Mouse (Mus musculus): ENCODE data around the gene Camkmt.

Camkmt gene

DNA sequence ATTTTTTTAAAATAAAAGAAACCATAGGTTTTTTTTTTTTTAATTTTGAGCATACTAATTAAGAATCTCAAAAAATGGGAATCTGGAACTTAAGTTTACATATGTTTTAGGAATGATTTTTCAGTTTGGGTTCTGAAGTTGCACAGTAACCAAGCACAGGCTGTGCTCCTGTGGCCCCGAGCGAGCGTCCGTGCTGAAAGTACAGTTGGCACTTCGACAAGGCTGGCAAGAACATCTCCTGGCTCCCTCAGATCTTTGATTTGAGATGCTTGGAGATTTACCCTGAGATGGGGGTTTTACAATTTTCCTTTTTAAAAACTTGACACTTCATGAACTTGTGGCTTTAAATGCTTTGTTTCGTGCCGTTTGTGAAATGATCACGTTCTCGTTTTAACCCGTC is 218.7 kb downstream of the Camkmt start:
- no peak for DNase-seq

DNA sequence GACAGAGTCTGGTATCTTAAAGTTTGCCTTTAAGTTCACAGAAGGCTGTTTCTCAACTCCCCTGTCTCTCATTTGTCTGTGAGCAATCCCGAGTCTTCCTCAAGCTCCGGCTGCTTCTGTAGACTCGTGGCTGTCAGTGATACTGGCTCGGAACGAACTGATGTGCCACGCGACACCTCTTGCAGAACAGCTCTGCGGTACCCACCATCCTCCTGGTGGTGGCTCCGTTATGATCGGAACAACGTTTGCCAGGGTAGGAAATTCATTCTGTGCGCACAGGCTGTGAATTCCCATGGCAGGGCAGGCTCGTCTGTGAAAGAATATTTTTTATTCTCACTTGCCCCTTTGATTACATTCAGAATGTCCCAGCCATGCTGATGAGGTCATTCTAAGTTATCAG is 221.0 kb downstream of the Camkmt start:
- no peak for DNase-seq

DNA sequence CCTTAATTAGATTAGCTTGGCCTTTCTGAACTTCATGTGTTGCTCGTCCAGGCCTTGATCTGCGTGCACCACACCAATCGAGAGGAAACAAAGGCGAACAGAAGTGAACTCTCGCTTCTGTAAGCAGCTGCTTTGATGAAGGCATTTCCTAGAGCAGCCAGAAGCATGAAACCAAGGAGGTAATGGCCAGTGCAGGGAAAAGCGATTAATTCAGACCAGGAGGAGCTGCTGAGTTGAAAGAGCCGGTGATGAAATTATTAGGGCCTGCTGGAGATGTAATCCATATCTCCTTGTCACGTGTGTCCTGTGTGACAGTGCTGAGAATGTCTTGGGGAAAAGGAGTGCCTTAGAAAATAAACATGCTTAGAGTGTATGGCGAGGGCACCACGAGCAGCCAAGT is 228.0 kb downstream of the Camkmt start:
- DNase-seq: no peak

DNA sequence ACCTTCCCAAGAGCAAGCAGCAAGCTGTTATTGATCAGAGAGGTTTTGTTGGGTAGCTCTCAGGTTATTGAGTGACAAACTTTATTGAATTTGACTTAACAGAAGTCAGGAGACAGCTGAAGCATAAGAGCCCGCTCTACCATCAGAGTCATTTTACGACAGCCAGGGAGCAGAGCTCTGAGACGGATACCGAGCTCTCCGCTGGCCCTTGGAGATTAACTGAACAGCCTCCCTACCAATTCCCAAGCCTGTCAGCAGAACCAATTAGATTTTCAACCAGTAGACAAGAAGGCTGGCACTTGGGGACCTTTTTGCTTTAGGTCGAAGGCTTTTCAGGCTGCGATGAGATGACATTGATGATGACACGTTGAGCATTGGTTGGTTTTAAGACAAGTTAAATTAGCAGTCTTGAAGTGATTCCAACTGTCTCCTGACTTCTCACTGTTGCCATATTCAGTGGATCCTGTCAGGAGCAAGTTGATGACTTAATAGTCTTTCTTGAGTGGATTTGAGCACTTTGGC is 229.5 kb downstream of the Camkmt start:
- DNase-seq: no peak

DNA sequence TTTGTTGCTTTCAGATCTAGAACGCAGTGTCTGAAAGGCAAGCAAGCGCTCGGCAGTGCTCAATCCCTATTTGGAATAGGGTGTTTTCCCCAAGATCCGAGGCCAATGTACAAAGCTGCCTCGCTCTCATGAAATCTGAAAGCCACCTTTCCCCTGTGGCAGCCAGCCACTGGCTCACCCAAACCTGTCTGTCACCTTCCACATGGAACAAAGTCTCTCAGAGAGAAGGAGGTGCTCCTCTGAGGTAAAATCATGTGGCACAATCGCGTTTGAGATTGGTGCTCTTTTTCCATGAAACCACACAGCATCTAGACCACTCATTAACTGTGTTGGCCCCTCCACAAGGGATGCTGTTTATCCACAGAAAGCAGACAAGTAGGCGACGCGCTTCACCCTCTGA is 238.5 kb downstream of the Camkmt start:
- DNase-seq: peak; percentile 26

DNA sequence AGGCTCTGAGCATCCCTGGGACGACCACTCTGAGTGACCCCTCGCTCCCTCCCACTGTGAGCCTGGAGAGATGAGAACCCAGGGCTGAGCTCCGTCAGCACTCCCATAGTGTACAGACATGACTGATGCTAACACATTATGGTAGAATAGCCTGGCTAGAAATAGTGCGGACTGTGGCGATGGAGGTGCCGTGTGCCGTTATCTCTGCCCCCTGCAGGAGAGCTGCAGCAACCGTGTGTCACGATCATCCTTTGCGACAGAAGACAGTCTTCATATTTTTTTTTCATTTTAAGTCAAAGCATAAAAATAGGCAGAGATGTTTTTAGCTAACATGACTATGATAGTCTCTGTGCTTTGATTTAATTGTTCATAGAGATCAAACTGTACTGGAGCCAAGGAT is 245.1 kb downstream of the Camkmt start:
- no peak for DNase-seq

DNA sequence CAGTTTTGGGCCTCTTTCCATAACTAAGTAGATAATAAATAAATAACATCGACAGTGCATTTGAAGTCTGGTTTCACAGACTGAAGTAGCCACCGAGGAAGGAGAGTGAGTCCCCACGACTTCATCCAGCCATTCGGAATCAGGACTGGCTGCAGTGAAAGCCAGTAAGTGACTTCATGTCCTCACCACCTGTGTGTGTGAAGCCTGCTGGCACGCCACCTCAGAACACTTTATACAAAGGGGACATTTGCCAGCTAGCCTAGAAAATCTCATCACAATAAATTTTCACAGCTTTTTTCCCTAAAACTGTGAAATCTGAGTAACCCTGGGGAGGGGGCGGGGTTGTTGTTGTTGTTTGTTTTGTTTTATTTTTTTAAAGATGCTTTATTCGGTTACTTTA is 247.3 kb downstream of the Camkmt start:
- DNase-seq: no peak

DNA sequence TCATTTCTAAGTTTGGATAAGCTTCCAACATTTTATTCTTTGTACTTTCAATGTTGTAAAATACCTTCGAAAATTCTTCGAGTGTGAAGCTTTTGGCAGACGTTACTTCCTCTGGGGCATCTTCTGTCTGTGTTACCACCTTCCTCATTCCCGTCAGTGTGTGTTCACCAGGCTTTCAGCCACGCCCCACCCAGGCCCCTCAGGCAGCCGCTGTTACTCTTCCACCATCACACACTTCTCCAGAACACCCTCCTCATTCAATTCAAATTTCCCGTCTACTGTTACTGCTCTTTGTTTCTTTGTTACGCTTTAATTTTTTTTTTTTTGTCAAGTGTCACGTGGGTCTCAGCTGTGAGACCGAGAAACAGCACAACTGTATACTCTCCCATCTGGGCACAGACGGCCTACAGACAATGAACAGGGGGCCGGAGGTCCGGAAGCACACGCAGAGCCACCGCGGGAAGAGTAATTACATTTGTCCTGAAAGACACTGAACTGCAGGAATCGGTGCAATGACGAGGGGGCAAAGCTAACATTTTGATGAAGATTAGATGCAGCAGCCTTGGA is 250.9 kb downstream of the Camkmt start:
- DNase-seq: no peak

DNA sequence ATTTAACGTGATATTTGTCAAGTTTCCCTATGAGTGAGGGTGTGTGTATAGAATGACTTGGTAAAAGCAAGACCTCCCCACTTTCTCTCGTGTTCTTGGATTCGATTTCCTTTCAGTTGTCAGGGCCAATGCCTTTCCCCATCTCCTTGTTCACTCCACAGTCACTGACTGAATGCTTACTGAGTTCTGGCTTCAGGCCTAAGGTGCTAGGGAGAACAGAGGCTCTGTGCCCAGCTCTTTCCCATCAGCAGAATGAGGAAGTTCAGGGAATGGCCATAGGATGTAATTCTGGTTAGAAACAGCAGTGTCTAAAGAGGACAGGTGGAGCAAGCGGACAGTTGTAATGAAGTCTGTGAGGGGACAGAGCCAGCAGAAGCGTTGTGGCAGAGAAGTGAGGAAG is 252.1 kb downstream of the Camkmt start:
- DNase-seq: no peak

DNA sequence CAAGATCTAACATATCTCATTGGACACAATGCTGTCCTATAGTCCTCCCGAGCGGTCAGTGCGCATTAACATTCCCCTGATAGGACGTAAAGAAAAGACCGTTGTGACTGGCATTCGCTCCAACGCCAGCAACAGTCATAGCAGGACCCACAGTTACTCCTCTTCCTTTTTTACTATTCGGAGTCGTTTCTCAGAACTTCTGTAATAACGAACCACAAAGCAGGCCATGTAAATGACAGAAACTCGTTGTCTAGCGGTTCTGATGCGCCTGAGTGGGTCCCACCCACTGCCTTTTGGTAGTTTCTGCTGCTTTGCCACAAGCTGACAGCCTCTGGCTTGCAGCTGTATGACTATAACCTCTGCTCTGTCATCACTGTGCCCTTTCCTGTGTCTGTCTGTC is 253.1 kb downstream of the Camkmt start:
- no peak for DNase-seq

DNA sequence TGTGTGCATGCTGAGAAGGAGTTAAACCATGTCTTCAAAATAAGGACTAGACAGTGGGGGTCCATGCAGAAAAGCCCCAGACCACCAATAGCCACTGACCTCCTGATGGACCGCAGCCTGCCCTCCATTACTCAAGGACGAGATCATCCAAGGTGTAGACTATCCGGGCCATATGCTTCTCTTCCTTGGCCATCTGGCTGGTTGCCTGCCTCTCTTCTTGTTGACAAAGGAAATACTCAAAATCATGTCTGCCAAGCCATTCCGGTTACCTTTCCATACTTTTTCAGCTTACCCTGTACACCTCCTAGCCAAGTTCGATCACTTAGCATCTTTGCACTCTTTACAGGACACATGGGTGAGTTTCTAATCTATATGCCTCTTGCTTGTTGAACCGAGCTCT is 256.3 kb downstream of the Camkmt start:
- DNase-seq: no peak

DNA sequence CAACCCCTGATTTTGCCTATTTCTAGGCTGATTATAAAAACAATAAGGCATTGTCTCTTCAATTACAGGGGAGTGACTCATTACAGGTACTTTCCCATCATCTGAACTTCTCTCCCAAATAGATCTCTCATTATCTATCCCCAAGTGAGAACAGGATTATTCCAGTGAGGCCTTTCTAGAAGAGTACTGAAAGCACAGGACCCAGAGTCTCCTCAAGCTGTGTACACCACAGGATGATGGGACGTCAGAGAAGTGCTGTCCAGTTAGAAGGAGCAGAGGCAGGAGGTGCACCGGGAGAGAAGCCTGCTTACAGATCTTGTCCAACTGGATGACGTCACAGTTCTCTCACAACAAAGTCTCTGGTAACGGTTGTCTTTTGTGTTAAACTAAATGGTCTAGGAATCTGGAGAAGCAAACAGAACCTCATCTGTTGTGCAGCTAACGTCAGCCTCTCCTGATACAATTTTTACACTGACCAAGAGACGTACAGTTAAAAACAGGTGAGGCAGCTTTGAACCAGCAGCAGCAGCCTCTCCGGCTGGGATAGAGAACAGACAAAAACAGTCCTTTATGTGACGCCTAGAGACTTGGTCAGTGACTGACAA is 259.1 kb downstream of the Camkmt start:
- no peak for DNase-seq

DNA sequence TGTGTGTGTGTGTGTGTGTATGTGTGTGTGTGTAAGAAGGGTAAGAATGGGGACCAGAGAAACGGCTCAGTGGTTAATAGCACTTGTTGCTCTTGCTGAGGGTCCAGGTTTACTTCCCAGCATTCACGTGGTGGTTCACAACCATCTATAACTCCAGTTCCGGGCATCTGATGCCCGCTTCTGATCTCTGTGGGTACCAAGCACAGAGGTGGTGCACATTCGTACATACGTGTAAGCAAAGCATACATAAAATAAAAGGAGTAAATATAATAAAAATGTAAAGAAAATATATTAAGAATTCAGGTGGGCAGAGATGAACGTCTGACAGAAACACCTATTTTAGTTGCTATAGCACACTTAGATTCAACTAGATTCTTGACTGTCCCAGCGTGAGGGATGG is 260.9 kb downstream of the Camkmt start:
- DNase-seq: no peak

DNA sequence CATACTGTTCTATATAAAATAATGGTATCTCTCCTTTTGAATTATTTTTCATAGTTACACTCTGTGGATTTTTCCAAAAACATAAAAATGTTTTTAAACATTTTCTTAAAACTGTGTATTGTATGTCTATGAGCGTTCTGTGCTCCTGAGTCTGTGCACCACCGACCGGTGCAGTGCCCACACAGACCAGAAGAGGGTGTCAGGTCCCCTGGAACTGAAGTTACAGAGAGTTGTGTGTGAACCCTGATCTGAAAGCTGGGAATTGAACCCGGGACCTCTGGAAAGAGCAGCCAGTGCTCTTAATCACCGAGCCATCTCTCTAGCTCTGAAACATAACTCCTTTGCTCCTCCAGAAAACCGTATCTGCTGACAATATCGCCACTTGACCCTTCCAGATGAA is 262.4 kb downstream of the Camkmt start:
- DNase-seq: no peak

DNA sequence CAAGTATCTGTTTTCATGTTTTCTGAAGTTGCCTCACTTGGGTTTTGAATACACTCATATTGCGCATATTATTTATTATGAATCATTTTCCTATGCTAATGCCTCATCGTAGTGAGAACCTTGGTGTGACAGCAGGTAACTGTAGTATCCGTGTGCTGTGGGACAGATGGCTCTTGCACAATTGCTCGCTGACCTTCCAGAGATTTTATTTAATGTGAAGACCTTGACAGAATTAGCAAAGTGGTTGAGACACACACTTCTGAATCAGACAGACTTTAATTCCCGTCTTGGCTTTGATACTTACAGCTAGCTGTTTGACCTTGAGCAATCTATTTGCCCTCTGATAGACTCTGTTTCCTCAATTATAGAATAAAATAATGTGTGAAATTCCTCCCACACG is 262.8 kb downstream of the Camkmt start:
- no peak for DNase-seq

DNA sequence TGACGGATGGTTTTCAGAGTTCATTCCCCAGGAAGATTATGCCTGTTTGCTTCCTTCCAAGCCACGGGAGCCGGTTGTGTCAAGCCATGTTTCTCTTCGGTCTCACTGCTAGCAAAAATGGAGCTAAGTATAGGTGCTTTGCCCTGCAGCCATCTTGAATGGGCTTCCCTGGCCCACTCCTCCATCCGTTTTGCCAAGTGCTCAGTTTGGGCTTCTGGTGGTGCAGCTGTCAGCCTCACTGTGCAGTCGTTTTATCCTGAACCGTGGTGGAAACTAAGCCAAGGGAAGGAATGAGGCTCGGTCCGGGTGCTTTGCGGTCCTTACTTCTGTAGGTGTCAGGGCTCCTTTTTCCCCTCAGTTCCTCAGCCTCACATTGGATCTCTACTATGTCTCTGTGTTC is 263.3 kb downstream of the Camkmt start:
- DNase-seq: no peak

DNA sequence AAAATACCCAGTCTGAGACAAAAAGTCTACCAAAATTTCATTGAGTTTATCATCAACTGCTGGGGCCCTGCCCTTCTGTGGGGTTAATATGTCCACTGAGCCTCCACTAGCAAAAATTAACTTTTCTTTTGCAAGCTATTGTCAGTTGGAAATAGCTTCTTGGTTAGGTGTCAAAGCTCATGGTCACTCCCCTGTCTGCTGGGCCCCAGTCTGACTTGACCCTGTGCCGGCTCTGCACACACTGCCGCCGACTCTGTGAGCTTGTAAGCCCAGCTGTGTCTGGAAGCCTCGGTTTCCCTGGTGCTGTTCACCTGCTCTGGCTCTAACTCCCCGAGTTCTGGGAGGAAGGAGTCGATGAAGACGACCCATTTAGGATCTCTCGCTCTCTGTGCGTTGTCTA is 265.0 kb downstream of the Camkmt start:
- DNase-seq: peak; percentile 53

DNA sequence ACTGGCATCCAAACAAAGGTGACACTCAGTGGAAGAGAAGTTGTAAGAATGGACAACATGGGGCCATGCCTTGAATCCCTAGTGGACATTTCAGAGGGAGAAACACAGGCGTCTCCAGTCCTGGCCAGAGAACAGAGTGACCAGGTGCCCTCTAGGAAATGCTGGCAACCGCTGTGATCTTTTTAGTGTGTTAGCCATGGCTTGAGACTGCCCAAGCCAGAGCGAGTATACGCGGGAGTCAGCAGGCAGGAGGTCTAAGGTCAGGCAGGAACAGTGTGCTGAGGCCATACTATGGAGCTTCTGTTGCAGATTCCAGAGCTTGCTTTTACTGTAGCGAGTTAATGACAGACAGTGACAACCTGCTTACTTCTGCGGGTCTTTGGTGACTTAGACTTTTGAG is 270.7 kb downstream of the Camkmt start:
- peak; percentile 23 for DNase-seq

DNA sequence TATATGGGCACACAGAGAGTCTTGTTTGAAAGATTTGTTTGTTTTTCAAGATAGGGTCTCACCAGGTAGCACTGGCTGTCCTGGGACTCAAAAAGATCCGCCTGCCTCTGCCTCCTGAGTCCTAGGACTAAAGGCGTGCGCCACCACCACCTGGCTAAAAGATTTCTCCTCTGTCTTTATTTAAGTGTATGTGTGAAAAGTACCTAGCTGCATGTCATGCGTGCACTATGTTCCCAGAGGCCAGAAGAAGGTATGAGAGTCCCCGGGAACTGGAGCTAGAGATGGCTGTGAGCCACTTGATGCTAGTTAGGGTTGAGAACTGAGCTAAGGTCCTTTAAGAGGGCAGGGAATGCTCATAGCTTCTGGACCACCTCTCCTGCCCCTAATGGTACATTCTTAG is 277.0 kb downstream of the Camkmt start:
- no peak for DNase-seq

DNA sequence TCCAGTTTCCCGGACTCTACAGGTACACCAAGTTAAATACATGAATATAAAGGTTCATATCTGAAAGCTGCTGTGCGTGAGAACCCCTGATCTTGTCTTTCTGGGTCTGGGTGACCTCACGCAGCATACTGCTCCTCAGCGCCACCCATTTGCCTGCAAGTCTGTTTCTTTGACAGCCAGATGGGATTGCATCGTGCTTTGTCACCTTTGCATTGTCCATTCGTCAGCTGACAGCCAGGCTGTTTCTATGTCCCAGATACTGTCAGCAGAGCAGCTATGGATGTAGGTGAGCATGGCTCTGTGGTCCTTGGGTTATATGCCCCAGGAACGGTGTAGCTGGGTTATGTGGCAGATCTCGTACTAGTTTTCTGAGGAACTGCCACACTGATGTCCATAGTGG is 278.4 kb downstream of the Camkmt start:
- no peak for DNase-seq

DNA sequence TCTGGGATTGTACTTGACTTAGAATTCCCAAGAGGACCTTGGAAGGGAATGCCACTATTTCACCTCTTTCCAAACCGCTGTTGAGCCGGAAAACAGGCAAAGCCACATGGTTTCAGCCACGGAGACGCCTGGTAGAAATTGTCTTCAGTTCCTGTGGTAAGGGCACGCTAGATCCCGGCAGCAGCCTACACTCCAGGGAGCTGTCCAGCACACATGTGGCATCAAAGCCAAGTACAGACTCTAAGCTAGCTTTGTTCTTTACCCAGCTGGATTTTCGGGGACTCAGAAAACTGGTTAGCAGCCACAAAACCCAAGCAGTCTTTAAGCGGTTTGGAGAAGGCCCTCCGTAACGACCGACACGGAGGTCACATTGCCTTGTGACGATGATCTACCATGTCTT is 281.7 kb downstream of the Camkmt start:
- DNase-seq: no peak

DNA sequence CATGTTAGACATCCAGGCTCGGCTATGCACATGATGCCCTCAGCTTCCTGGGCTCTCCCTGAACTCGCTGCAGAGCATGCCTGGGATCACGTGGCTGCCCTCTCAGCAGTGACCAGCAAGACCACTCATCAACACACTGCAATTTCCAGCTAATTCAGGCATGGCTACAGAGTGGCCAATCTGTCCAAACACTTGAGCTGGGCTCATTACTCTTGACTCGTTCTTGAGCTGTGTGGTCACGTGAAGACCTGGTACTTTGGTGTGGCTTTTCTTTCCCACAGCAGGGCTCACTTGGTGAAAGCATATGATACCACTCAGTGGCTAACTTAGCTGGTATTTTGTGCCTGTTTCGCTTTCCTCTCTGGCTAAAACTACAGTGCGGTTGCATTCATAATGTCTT is 282.2 kb downstream of the Camkmt start:
- no peak for DNase-seq

DNA sequence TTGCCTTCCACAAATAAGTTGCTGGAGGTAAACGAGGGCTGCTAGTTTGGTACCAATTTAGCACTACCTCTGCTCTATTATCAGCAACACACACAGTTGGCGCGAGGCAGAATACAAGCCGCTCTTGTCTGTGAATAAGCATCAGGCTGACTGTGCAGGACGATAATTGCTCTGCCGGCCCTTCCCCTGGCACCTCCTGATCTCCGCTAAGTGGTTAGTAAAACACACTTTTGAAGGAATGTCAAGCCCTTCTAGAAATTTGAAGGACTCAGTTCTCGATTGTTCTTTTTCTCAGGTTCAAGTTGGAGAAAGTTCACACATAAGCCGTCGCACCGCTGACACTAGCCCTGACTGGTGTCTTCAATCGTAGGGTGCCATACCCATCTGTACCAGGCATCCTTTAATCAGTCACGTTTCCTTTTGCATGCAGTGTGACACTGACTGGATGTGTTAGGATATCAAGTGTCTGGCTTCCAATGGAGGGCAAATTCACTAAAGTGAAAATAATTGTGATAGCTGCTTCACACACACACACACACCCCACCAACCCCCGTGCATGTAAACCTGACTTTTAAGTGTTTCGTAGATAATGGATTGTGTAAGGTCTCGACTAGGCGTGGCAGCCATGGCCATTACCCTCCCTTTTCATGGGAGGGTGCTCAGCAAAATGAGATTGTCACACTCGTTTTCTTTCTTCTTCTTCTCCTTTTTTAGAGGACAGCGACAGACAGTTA is 283.9 kb downstream of the Camkmt start:
- DNase-seq: no peak

DNA sequence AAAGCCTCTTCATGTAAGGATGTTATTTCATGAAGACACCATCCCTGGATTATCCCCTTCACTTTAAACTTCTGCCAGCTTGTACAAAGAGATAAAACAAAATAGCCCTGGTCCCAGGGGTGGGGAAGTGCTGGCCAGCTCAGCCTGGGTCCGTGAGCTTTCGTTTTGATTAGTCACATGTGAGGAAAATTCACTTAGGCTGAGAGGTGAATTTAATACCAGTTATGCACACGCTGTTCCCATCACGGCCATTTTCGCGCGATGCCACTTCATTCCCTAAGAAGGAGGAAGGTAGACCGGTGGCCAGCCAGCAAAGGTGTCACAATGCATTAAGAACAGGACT is 284.5 kb downstream of the Camkmt start:
- DNase-seq: no peak

DNA sequence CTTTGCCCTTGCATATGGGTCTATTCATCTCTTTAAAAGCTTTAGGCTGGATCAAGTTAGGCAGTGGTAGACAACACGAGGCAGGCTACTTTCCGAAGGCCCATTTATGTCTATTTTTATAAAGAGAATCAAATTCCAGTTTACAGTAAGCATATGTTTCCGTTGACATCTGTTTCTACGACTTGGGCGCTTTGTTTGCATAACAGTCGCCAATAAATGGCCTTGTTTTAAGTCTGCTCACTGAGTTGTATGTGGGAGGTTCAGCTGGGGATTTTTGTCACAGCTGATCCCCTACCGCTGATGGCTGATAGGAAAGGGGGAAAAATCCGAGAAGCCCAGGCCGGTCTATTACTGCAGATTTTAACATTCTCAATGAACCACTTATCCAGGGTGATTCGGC is 285.2 kb downstream of the Camkmt start:
- no peak for DNase-seq

Data from kidney, adult 11 months (tissue).